Mouse (Mus musculus) heart, adult 2 months (tissue): ENCODE measurements around the gene Pros1.

Experiments
- CTCF ChIP-seq: fragments of 200-600 bp; IDR thresholded peaks from 2 replicates; pipeline ENCODE4 v1.8.1; 2022; ENCODE audit warnings: antibody characterized with exemption, mild to moderate bottlenecking, moderate library complexity
- POLR2A ChIP-seq: fragments of 200-500 bp; IDR thresholded peaks from 2 replicates; pipeline ENCODE4 v1.6.1; 2011; ENCODE audit warnings: mild to moderate bottlenecking, low read depth, low read length, control low read depth; ENCODE audit not compliant: insufficient read depth

GRCm38 (mm10) chr16:62857498-62857897 is 3.4 kb downstream of the Pros1 start:
- TF ChIP-seq POLR2A (no peak), CTCF (no peak)
